Mouse (Mus musculus) kidney, adult 2 months (tissue): Measurements from ENCODE around the gene Rps18.

Experiments
- CTCF ChIP-seq: fragments of 200-500 bp; conservative IDR thresholded peaks from 2 replicates; pipeline ENCODE4 v1.5.1; 2011; ENCODE audit warnings: low read depth, mild to moderate bottlenecking, control low read depth, low read length, moderate library complexity, mixed read lengths; ENCODE audit not compliant: insufficient read depth, insufficient read length
- POLR2A ChIP-seq: fragments of 200-500 bp; IDR thresholded peaks from one replicate; pipeline ENCODE4 v1.6.1; 2011; ENCODE audit warnings: low read depth, low read length, control low read depth

GRCm38 (mm10) chr17:33943454-33943853 lies 12.3 kb downstream of the Rps18 start:
- TF ChIP-seq CTCF (no peak), POLR2A (no peak)
